Mouse (Mus musculus): ENCODE measurements around the gene Rnpepl1.

The Rnpepl1 gene

DNA sequence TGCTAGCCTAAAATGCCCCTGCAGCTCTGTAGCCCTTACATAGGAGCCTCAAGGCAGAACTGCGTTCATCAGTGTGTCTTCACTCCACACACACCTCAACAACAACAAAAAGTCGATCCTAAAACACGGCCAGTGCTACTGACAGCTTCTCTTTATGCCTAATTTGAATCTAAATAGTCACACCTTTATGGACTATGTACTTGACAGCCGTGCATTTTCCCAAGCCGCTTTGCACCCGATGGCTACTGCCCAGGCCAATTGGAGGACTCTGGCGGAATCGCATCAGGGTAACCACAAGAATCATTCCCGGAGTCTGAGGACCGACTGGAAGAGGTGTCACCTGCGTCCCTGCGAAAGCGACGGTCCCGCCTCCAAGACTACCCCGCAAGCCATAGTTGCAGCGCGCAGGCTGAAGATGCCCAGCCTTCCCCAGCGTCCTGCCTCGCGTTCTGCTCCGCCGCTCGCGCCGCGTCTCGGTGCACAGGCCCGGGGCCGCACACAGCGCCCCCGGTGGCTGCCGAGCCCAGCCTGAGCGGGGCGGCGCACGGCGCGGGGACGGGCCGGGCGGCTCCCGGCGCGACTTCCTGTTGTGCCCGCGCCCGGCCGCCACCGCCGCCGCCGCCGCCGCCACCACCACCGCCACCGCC, at the start of gene Rnpepl1:
TSS of gene Rnpepl1 (plus strand) at position 545 of the 647 bp plus-strand sequence.
- peak; percentile 87 to 89 for DNase-seq

DNA sequence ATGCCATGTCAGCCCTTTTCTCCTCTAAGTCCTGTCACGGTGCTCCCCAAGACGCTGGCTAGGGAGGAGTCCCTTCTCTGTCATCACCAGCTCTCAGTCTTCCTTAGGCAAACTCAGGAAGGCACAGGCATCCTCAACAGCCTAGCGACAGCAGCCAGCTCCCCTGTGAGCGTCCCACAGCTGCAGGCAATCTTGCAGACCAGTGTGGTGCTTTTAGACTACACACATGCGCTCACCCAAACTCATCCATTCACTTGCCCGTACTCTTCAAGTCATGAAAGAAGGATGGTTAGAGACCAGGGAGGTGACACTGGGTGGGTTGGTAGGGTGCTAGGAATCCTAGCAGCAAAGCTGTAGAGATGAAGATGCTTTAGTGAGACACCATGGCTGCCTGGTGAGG, 49.1 kb upstream of the Rnpepl1 start:
- no peak for DNase-seq

DNA sequence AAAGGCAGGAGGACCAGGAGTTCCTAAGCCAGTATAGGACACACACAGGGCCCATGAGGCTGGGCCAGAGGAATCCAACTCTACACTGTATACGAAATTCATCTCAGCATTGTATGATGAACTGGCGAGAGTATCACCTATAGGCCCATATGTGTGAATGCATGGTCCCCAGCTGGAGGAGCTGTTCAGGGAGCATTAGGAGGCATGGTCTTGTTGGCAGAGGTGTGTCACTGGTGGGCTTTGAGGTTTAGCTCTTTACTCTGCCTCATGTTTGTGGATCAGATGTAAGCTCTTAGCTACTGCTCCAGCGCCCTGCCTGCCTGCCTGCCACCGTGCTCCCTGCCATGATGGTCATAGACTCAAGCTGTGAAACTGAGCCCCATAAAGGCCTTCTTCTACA, 47.3 kb upstream of the Rnpepl1 start:
- no peak for DNase-seq

DNA sequence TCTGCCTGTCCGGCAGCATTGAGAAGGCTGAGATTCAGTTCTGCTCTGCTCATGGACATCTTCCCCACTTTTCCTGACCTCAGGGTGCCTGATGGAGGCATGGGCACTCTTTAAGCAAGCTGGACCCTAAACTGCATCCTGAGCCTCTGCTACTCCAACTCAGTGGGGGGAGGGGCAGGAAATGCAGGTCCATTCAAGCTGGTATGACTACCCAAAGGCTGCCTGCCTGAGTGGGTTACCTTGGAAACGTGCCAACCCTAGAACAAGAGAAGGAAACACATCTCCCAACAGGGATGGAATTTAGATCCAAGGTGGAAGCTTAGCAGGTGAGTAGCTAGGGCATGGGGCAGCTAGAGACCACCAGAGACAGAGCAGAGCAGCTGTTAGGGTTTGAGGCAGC, 44.4 kb upstream of the Rnpepl1 start:
- DNase-seq: peak in 1 of 2 experiments; percentile 47

DNA sequence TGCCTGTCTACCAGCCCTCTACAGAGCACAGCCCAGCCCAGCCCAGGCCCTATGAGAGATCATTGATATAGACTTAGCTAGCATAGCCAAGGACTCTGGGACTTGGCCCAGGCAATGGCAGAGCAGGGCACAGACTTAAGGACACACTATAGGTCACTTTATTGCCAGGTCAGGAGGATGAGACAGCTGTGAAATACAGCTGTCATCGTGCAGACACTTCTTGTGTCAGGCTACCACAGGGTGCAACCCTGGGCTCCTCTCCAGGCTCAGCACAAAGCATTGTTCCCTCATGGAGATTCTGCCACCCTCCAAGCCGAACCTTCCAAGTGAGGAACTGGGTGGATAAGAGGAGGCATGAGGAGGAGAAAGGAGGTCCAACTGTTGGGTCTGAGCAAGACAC, 40.6 kb upstream of the Rnpepl1 start:
- DNase-seq: no peak

DNA sequence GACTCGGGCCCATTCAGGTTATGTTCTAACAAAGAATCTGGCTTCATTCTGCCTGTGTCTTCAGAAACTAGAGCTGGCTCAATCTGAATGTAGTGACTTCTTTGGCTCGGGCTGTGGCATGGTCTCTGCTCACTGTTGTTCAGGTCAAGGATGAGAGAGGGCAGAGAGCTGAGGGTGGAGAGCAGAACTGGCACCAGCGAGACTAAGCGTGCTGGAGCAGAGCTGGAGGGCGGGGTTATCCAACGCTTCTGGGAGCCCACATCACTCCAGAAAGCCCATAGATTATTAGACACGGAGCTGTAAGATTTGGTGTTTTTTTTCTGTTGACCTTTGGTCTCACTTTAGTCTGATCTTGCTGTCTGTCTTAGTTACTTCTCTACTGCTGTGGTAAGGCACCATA, 37.9 kb upstream of the Rnpepl1 start:
- no peak for DNase-seq

DNA sequence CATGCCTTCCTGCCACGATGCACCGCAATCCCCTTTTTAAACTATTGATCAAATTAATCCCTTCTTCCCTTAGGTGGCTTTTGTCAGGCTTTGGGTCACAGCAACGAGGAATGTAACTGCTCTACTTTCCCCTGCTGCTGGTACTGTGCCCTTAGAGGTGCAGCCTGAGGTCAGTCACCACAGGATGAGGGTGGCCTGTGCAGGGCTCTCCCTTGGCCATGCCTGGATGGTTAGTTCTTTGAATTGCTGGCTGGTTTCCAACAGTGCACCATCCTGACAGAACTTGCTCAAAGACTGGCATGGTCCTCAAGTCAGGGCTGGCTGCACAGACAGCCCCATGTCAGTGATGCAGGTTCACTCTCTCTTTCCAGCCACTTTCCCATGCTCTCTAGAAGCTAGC, 36.6 kb upstream of the Rnpepl1 start:
- no peak for DNase-seq

DNA sequence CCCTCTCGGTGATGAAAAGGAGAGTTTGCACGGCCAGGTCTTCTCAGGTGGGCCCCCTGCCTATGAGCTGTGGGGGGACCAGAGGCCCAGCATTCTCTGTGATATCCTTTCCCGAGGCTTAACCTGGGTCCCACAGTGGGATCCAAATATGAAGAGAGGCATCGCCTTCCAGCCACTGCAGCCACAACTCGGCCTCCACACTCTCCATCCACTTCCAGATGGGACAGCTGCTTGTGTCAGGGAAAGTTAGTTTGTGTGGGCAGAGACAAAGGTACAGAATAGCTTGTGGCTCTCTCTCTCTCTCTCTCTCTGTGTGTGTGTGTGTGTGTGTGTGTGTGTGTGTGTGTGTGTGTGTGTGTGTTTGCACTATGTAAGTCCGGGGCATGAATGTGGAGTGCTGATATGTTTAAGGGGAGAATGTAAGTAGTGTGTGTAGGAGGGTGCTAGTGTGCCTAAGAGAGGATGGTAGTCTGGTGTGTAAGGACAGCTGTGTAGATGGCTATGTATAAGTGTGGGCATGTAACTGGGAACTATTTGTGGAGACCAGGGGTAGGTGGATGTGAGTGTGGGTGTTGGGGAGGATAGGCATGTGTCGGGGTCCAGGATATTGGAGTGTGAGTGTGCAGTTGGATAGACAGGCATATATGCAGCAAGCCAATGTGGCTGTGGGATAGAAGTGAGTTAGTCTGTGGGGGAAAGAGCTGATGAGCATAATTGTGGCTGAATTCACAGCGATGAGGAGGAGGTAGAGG, 35.0 kb upstream of the Rnpepl1 start:
- DNase-seq: no peak

DNA sequence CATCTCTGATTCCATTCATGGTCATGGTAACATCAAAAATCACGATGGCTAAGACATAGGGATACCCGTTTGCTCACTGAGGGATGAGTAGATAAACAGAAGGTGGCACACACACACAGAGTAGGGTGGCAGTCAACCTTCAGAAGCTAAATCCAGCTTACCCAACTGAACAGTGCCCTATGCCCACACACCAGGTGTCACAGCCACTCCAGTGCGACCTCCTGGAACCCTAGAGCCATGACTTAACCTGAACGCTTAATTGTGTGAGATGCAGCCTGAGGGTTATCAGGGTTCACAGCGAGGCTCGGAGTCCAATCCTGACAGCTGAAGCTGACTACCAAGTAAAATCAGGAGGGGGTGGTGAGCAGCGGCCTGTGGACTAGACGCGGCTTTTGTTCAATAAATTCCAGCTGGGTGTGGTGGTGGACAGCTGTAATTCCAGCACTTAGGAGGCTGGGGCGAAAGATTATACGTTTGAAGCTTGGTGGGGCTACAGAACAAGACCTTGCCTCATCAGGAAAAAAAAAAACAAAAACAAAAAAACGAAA, 33.1 kb upstream of the Rnpepl1 start:
- DNase-seq: no peak

DNA sequence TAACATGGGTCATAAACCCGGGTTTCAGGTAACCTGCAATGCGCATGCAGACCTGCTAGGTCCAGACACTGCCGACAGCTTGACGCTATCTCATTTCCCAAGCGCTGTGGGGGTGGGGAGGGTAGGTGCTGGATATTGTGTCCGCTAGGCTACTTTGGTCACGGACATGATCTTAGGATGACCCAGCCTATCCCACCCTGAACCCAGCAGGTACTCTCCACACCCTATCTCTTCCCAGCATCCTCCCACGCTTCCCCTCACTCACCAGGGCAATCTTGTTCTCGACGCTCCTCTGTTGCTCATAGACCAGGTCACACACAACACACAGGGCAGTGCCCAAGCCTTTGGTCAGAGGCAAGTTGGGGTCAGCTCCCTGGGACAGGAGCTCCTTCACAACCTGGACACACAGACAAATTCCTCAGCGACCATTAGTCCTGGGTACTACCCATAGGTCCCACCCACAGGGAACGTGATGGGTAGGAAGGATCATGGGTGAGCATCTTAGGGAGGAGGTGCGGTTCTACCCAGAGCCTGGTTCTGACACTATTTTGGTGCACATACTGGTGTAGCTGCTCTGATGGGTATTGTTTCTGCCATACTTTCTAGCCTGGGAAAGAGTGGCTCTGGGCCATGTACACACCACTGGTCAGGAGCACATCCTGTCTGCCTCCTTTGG, 32.4 kb upstream of the Rnpepl1 start:
- DNase-seq: no peak

DNA sequence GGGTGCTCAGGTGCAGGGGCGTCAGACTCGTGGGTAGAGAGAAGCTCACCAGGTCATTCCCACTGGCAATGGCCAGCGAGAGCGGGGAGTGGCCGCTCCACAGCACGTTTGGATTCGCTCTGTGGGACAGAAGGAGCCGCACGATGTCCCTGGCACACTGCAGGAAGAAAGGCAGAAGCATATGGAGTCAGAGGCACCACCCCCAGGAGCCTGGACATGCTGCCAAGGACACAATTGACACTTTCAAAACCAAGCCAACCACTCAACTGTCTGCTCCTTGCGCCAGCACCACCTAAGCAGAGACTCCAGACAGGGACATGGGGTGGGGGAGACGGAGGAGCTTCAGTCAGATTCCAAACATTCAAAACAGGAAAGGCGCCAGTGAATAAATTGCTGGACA, 31.3 kb upstream of the Rnpepl1 start:
- peak; percentile 88 to 93 for DNase-seq

DNA sequence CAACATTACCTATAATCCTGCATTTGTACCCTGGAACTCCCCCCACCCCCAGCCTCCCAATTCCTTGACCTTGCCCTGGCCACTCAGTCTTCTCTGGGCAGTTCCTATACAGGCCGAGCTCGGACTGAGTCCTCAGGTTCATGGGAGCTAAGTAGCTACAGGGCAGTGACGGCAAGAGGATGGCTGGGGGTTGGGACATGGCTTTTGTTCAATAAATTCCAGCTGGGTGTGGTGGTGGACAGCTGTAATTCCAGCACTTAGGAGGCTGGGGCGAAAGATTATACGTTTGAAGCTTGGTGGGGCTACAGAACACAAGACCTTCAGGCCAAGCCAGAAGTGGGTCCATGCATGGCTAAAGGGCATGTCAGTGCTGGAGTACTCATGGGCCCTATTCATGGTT, 30.5 kb upstream of the Rnpepl1 start:
- no peak for DNase-seq

DNA sequence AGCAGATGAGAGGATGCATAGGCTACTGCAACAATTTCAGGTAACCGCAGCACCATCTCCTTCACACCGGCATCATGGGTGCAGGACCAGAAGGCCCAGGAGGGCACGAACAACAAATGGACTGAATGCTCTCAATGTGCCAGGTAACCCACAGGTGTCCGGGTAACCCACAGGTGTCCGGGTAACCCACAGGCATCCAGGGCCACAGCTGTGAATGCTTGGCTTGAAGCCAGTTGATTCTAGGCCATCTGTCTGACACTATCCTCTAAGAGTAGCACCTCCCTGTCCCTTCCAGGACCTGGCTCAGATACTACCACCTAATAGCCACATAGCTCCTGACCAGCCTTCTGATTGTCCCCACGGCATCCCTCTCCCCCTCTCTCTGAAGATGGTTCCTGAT, 28.6 kb upstream of the Rnpepl1 start:
- peak; percentile 56 to 60 for DNase-seq

DNA sequence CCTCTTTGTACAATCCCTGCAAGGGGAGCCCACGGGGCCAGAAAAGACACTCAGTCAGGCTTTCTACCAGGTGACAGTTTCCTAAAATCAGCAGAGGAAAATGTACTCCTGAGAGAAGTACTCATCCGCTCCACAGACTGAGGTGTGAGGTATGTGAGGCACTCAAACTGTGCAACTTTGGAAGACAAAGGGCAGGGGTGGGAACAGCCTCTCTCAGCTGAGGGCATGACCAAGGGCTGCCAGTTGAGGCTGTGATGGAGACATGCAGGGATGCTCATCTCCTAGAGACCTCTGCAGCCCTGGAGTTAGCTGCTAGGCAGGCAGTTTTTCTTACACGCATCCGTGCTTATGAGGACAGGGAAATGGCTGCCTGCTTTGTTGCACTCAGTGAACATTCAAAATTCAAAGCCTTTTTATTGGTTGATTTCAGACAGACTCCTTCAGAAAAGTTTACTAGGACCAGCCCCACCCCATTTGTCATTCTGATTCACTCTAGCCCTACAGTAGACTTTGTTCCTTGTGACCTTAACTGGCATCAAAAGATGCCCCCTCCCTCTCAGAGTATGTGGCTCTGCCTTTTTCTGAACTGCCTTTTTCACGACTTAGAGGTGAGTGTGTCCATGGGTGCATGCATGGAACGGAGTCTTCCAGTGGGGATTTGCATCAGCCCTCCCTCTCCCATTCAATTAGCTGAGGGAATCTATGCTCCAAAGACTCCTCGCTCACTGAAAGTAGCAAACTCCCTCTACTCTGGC, 21.5 kb upstream of the Rnpepl1 start:
- no peak for DNase-seq

DNA sequence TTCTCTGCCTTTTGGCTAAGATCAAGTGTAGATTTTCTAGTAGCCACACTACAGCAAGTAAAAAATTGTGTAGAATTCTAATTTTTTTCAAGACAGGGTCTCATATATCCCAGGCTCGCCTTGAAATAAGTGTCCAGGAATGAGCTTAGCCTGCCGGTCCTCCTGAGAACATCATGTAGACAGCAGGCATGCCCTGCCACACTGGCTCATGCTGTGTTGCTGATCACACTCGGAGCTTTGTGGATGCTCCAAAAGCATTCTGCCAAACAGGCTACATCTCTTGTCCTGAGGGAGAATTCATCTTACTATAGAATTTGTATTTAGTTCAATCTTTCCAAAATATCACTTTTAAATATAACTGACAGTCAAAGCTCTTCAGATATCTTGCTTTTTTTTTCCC, 17.8 kb upstream of the Rnpepl1 start:
- no peak for DNase-seq

DNA sequence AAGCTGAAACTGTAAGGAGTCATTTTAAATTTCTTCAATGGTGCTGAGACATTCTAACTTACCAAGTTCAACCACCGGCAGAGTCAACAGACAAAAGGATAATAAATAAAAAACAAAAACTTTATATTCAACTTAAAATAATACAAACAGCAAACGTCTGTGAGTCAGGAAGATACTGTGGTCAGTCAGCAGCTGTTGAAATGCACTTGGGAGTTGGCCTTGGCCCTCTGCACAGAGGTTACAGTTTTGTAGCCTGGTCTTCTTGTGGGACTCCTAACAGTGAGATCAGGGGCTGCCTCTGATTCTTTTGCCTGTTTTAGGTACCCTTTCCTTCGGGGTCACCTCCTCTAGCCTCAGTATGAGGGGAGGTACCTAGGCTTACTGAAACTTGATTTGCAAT, 16.7 kb upstream of the Rnpepl1 start:
- no peak for DNase-seq

DNA sequence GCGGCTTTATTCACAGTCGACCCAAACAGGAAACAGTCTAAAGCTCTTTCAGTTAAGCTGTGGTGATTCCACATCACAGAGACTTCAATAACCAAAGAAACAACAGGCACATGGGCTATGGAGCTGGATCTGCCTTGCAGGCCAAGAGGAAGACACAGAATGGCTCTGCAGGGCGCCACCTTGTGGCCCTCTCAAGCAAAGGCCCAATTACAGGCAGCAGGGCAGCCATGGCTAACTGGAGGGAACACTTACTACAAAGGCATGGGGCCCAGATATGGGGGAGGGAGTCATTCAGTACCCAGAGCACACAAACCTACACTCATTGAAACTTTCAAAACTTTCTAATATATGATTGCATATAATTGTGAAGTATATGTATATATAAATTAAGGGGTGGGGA, 15.5 kb upstream of the Rnpepl1 start:
- peak; percentile 92 for DNase-seq

DNA sequence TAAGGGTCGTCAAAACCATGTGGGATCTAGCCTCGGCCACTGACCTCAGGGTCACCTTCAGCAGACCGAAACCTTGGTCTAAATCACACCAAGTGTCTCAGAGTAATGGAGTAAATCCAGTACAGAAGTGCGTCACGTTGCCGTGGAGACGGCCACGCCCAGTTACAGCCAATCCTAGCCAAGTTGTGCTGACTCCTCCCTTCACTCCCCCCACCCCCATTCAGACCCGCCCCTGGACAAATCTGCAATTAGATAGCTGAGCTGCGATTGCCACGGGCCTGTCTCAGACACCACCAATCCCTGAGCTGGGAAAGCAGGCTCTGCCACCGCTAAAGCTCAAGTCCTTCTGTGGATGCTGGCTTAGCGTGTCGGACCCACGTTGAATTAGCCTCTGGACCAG, 7.8 kb upstream of the Rnpepl1 start, which contains the start of gene Ankmy1:
TSS of gene Ankmy1 (minus strand) at position 121 of the 400 bp plus-strand sequence.
- peak; percentile 58 to 64 for DNase-seq

DNA sequence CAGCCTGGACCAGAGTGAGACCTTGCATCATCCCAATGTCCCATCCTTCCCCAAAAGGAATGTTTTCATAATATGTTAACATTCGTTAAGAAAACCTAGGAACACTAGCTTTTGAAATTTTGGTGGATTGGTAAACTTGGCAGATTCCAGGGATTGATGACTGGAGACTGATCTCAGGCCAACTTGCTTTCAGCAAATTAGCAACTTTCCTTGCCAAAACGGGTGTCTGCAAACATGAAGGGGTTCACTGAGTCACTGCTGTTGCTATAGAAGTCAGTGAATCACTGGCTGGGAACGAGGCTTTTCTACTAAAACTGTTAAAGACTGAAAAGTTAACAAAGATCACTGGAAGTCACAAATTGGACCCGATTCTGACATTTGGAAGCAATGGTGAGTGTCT, 7.0 kb upstream of the Rnpepl1 start:
- DNase-seq: no peak

DNA sequence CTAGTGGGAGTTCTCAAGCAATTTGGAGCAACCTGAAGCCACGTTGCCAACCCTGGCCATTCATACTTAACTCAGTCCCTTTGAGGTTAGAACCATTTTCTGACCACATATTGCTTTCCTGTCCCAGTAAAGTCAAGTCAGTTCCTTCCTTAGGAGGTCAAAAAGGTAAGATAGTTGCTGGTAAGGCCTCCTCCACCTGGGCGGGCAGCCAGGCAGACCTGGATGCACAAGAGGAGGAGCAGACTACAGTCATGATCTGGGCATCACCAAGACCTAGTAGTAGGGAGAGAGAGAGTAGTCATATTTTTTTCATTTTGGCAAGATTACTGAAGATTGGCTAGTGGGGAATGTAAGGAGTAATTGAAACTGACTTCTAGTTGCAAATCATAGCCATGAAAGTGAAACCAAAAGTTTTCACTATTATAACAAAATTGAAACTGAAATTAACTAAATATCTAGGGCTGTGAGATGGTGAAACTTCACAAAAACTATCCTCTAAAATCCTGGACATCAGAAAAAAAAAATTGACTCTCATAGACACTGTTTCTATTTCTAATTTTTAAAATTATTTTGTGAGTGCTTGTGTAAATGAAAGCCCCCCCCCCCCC, 4.8 kb upstream of the Rnpepl1 start:
- peak in 1 of 2 experiments; percentile 43 for DNase-seq

DNA sequence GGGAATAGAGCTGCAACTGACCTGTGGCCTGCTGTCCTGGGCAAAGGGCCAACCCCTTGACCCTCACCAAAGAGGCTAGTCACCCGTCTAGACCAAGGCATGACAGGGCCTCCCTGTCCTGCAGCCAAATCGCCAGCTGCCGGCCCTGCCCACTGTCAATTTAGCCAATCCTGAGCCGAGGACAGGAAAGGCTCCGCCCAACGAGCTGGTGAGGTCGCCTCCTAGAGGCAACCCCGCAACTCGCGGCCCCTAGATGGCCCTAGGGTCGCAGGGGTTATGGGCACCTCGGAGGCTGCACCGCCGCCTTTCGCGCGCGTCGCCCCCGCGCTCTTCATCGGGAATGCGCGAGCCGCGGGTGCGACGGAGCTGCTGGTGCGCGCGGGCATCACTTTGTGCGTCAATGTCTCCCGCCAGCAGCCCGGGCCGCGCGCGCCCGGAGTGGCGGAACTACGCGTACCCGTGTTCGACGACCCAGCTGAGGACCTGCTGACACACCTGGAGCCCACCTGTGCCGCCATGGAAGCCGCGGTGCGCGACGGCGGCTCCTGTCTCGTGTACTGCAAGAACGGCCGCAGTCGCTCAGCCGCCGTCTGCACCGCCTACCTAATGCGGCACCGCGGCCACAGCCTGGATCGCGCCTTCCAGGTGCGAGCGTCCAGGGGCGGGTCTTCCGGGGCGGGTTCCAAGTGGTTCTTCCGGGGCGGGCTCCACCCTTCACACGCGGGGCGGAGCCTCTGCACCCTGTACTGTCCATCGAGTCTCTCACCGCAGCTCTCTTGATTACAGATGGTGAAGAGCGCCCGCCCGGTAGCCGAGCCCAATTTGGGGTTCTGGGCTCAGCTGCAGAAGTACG, 3.6 kb upstream of the Rnpepl1 start, which contains the start of gene Dusp28:
TSS of gene Dusp28 (plus strand) at position 203 of the 853 bp plus-strand sequence.
- DNase-seq: peak; percentile 93 to 94

Data from cerebellum, postnatal 10 days (tissue).